Mouse (Mus musculus) E14TG2a.4 (cell line): Measurements from ENCODE around the gene Egln3.
A peak's percentile ranks its signal among the peaks of the same experiment; 100 is the strongest.

Source experiments
- H3K27me3 ChIP-seq: 2 replicates; pipeline ENCODE4 v1.6.1; 2014; ENCODE audit warnings: low read length, control low read depth; ENCODE audit not compliant: insufficient read depth
- H3K36me3 ChIP-seq: 2 replicates; pipeline ENCODE4 v1.6.1; 2014; ENCODE audit warnings: low read length, control low read depth; ENCODE audit not compliant: insufficient read depth
- H3K4me1 ChIP-seq: replicated peaks from 2 replicates; pipeline ENCODE4 v1.6.1; 2014; ENCODE audit warnings: low read depth, low read length, control low read depth
- H3K4me3 ChIP-seq: replicated peaks from 2 replicates; pipeline ENCODE4 v1.5.1; 2014; ENCODE audit warnings: mild to moderate bottlenecking, low read length
- H3K9me3 ChIP-seq: 2 replicates; pipeline ENCODE4 v1.6.1; 2014; ENCODE audit warnings: low read length, control low read depth
- CTCF ChIP-seq: conservative IDR thresholded peaks from 2 replicates; pipeline ENCODE4 v1.5.1; 2014; ENCODE audit warnings: low read length
- NANOG ChIP-seq: IDR thresholded peaks from 2 replicates; pipeline ENCODE4 v1.6.1; 2014; ENCODE audit warnings: borderline replicate concordance, low read length, mixed read lengths
- POU5F1 ChIP-seq: IDR thresholded peaks from 2 replicates; pipeline ENCODE4 v1.6.1; 2014; ENCODE audit warnings: low read length, borderline replicate concordance

Gene Egln3

DNA sequence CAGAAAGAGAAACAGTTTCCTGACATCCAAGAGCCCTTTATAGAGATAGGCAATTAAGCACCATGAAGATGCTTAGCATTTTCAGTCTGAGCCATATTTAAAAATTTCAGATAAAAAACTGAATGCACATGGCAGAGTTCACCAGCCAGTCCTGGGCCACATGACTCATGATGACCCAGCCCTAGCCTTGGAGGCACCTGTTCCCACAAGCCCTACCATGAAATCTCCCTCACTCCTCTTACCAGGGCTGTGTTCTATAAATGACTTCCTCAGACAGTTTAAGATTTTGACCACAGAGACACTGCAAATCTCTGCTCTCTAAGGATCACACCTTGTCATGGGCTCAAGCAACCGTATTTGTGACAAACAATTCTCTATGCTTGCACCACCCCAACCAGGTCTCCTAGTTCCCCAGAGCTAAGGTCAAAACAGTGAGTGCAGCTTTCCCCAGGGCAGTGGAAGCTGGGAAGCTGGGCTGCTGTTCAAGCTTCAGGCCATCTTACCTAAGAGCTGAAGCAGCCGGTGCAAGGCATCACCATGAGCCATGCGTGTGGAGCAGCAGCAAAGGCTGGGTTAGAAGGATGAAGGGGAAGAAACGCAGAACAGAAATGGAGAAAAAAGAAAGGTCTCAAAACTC lies 5.3 kb downstream of the Egln3 start:
- Histone ChIP-seq H3K4me3 (0 out of 2 replicates have a peak overlapping the region, but pooled peaks have one; percentile 21), H3K4me1 (peaks cover 86% of the 10 kb centered on the region)
- TF ChIP-seq POU5F1 = no peak
- TF ChIP-seq CTCF = no peak
- TF ChIP-seq NANOG = no peak

GRCm38 (mm10) chr12:54197849-54198248 lies 5.8 kb downstream of the Egln3 start:
- peaks cover 42% of the 10 kb centered on the region; the same call in 1 of the 2 replicates for H3K36me3 ChIP-seq
- TF ChIP-seq POU5F1 (no peak), NANOG (no peak), CTCF (no peak)
- no peak overlapping the region for H3K4me3 ChIP-seq
- peaks cover 10% of the 10 kb centered on the region for H3K27me3 ChIP-seq
- H3K9me3 ChIP-seq = no peaks in the 10 kb centered on the region
- peaks cover 90% of the 10 kb centered on the region for H3K4me1 ChIP-seq

More for the DNA sequence above, 5.3 kb downstream of the Egln3 start:
- Histone ChIP-seq H3K9me3 (no peaks in the 10 kb centered on the region), H3K27me3 (peaks cover 14% of the 10 kb centered on the region), H3K36me3 (peaks cover 38% of the 10 kb centered on the region; the same call in 1 of the 2 replicates)

- Histone ChIP-seq H3K4me1 (peaks cover 90% of the 10 kb centered on the region), H3K4me3 (no peak overlapping the region), H3K27me3 (peaks cover 4% of the 10 kb centered on the region; the same call in 1 of the 2 replicates), H3K36me3 (peaks cover 45% of the 10 kb centered on the region; the same call in 1 of the 2 replicates), H3K9me3 (no peaks in the 10 kb centered on the region)
- TF ChIP-seq NANOG (no peak), CTCF (no peak), POU5F1 (no peak)
Measured at GRCm38 (mm10) chr12:54197301-54197782, 6.3 kb downstream of the Egln3 start.

- Histone ChIP-seq H3K4me1 (peaks cover 88% of the 10 kb centered on the region), H3K4me3 (no peak overlapping the region), H3K36me3 (peaks cover 45% of the 10 kb centered on the region; the same call in 1 of the 2 replicates), H3K9me3 (no peaks in the 10 kb centered on the region), H3K27me3 (no peaks in the 10 kb centered on the region)
- no peak for TF ChIP-seq POU5F1
- no peak for TF ChIP-seq CTCF
- TF ChIP-seq NANOG = no peak
Measured at GRCm38 (mm10) chr12:54196881-54197280, 6.8 kb downstream of the Egln3 start.

GRCm38 (mm10) chr12:54194159-54194558 lies 9.5 kb downstream of the Egln3 start:
- no peaks in the 10 kb centered on the region for H3K9me3 ChIP-seq
- TF ChIP-seq NANOG (no peak), CTCF (no peak)

DNA sequence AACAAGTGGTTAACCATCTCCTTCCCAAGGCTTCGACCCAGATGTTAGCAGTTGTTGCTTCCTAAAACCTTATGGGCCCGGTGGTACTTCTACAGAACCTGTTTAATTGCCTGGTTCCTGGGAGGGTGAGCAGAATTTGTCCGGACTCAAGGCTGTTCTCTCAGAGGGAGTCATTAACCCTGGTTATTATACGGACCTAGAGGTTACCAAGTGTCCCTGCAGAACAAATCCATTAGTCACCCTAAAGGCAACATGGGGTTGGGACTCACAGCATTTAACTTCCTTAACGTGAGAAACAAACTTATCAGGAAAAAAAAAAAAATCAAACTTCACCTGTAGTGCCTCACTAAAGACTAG lies 11.4 kb downstream of the Egln3 start:
- peak overlapping the region; percentile 70 for H3K4me3 ChIP-seq
- TF ChIP-seq CTCF (no peak), POU5F1 (no peak), NANOG (no peak)
- no peaks in the 10 kb centered on the region for H3K27me3 ChIP-seq
- H3K36me3 ChIP-seq = peaks cover 36% of the 10 kb centered on the region; the same call in 1 of the 2 replicates
- H3K9me3 ChIP-seq = no peaks in the 10 kb centered on the region
- peaks cover 96% of the 10 kb centered on the region for H3K4me1 ChIP-seq

More at GRCm38 (mm10) chr12:54194159-54194558, 9.5 kb downstream of the Egln3 start:
- H3K4me1 ChIP-seq = peaks cover 92% of the 10 kb centered on the region
- peaks cover 50% of the 10 kb centered on the region; the same call in 1 of the 2 replicates for H3K36me3 ChIP-seq
- no peaks in the 10 kb centered on the region for H3K27me3 ChIP-seq
- H3K4me3 ChIP-seq = no peak overlapping the region

- H3K4me3 ChIP-seq = peak overlapping the region; percentile 70
- no peaks in the 10 kb centered on the region for H3K9me3 ChIP-seq
- TF ChIP-seq POU5F1 (no peak), CTCF (no peak), NANOG (no peak)
- H3K4me1 ChIP-seq = peaks cover 96% of the 10 kb centered on the region
- no peaks in the 10 kb centered on the region for H3K27me3 ChIP-seq
- peaks cover 35% of the 10 kb centered on the region for H3K36me3 ChIP-seq
Measured at GRCm38 (mm10) chr12:54191608-54192304, 11.9 kb downstream of the Egln3 start.

DNA sequence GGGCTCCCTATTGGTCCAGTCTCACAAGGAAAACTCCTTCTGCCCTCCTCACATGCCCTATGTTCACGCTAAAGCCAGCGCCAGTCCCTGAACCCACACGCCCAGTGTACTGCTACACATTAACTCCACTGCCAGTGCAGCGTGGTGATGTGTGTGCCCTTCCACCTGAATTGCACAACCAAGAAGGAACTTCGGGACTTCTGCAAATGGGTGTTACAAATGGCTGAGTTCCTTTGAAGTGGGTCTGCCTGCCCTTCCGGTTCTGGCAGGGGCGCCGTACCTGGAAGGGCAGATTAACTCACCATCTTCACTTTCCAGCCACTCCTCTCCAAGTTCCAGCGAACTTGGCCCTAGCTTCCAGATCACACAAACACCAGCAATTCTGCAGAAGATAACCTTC lies 12.5 kb downstream of the Egln3 start:
- no peak for TF ChIP-seq POU5F1
- TF ChIP-seq CTCF = no peak
- peak overlapping the region; percentile 70 for H3K4me3 ChIP-seq
- H3K36me3 ChIP-seq = peaks cover 36% of the 10 kb centered on the region
- peaks cover 96% of the 10 kb centered on the region for H3K4me1 ChIP-seq
- no peaks in the 10 kb centered on the region for H3K27me3 ChIP-seq
- H3K9me3 ChIP-seq = no peaks in the 10 kb centered on the region
